Mouse (Mus musculus): ENCODE data around the gene Ccdc105. TPM values are rescaled to one million over a fixed set of nuclear protein-coding genes. Genes with fewer than 3 reads are reported as not detected.

The Ccdc105 gene
- polyA plus RNA-seq, 1 experiment, result not detected

GRCm38 (mm10) chr10:78722654-78723053 is 30.2 kb downstream of the Ccdc105 start:
- Histone ChIP-seq H3K9me3 (ENCODE audit: control insufficient read depth, low read length) (no peaks in the 10 kb centered on the region), H3K27me3 (ENCODE audit: control insufficient read depth) (no peaks in the 10 kb centered on the region), H3K4me1 (ENCODE audit: control insufficient read depth) (no peaks in the 10 kb centered on the region), H3K4me3 (replicated peaks) (no peak overlapping the region), H3K36me3 (ENCODE audit: control insufficient read depth) (no peaks in the 10 kb centered on the region)
- TF ChIP-seq TAL1 (IDR thresholded peaks at IDR 0.05; ENCODE audit: low read length), result no peak
- no peak for TF ChIP-seq GATA1 (IDR thresholded peaks at IDR 0.05; ENCODE audit: low read length)

- TF ChIP-seq GATA1 (IDR thresholded peaks at IDR 0.05; ENCODE audit: low read length), result no peak
- no peak for TF ChIP-seq TAL1 (IDR thresholded peaks at IDR 0.05; ENCODE audit: low read length)
- Histone ChIP-seq H3K27me3 (ENCODE audit: control insufficient read depth) (no peaks in the 10 kb centered on the region), H3K4me1 (ENCODE audit: control insufficient read depth) (no peaks in the 10 kb centered on the region), H3K36me3 (ENCODE audit: control insufficient read depth) (no peaks in the 10 kb centered on the region), H3K4me3 (replicated peaks) (no peak overlapping the region), H3K9me3 (ENCODE audit: control insufficient read depth, low read length) (no peaks in the 10 kb centered on the region)
Measured at GRCm38 (mm10) chr10:78722036-78722435, 30.8 kb downstream of the Ccdc105 start.

- H3K4me3 ChIP-seq (replicated peaks), result no peak within 1 kb of the TSS
- no peaks in the 10 kb centered on the region for H3K4me1 ChIP-seq (ENCODE audit: control insufficient read depth)
- TF ChIP-seq TAL1 (IDR thresholded peaks at IDR 0.05; ENCODE audit: low read length) (no peak), GATA1 (IDR thresholded peaks at IDR 0.05; ENCODE audit: low read length) (no peak)
- H3K9me3 ChIP-seq (ENCODE audit: control insufficient read depth, low read length), result peaks cover 5% of the 10 kb centered on the region; the same call in 1 of the 2 replicates
- no peaks in the 10 kb centered on the region for H3K27me3 ChIP-seq (ENCODE audit: control insufficient read depth)
- H3K36me3 ChIP-seq (ENCODE audit: control insufficient read depth), result no peaks in the 10 kb centered on the region
Measured at GRCm38 (mm10) chr10:78718056-78718455, 34.8 kb downstream of the Ccdc105 start, which contains the start of gene Casp14. Casp14 (minus strand) TSS chr10:78718294.

- Histone ChIP-seq H3K4me3 (replicated peaks) (no peak overlapping the region), H3K4me1 (ENCODE audit: control insufficient read depth) (no peaks in the 10 kb centered on the region), H3K27me3 (ENCODE audit: control insufficient read depth) (no peaks in the 10 kb centered on the region), H3K9me3 (ENCODE audit: control insufficient read depth, low read length) (peaks cover 6% of the 10 kb centered on the region; the same call in 1 of the 2 replicates), H3K36me3 (ENCODE audit: control insufficient read depth) (no peaks in the 10 kb centered on the region)
- TF ChIP-seq GATA1 (IDR thresholded peaks at IDR 0.05; ENCODE audit: low read length) (no peak), TAL1 (IDR thresholded peaks at IDR 0.05; ENCODE audit: low read length) (no peak)
Measured at GRCm38 (mm10) chr10:78716231-78716630, 36.6 kb downstream of the Ccdc105 start.

- H3K9me3 ChIP-seq (ENCODE audit: control insufficient read depth, low read length), result peaks cover 6% of the 10 kb centered on the region; the same call in 1 of the 2 replicates
- no peak overlapping the region for H3K4me3 ChIP-seq (replicated peaks)
- no peak for TF ChIP-seq TAL1 (IDR thresholded peaks at IDR 0.05; ENCODE audit: low read length)
- no peak for TF ChIP-seq GATA1 (IDR thresholded peaks at IDR 0.05; ENCODE audit: low read length)
- H3K36me3 ChIP-seq (ENCODE audit: control insufficient read depth), result no peaks in the 10 kb centered on the region
- H3K4me1 ChIP-seq (ENCODE audit: control insufficient read depth), result no peaks in the 10 kb centered on the region
- H3K27me3 ChIP-seq (ENCODE audit: control insufficient read depth), result no peaks in the 10 kb centered on the region
Measured at GRCm38 (mm10) chr10:78715156-78715555, 37.7 kb downstream of the Ccdc105 start.

- Histone ChIP-seq H3K4me1 (ENCODE audit: control insufficient read depth) (no peaks in the 10 kb centered on the region), H3K4me3 (replicated peaks) (no peak overlapping the region), H3K9me3 (ENCODE audit: control insufficient read depth, low read length) (peaks cover 6% of the 10 kb centered on the region; the same call in 1 of the 2 replicates), H3K27me3 (ENCODE audit: control insufficient read depth) (no peaks in the 10 kb centered on the region), H3K36me3 (ENCODE audit: control insufficient read depth) (no peaks in the 10 kb centered on the region)
- TF ChIP-seq TAL1 (IDR thresholded peaks at IDR 0.05; ENCODE audit: low read length), result no peak
- TF ChIP-seq GATA1 (IDR thresholded peaks at IDR 0.05; ENCODE audit: low read length), result no peak
Measured at GRCm38 (mm10) chr10:78714129-78714528, 38.7 kb downstream of the Ccdc105 start.

GRCm38 (mm10) chr10:78710706-78711105 is 42.2 kb downstream of the Ccdc105 start:
- H3K4me3 ChIP-seq (replicated peaks), result no peak overlapping the region
- TF ChIP-seq GATA1 (IDR thresholded peaks at IDR 0.05; ENCODE audit: low read length), result no peak
- H3K36me3 ChIP-seq (ENCODE audit: control insufficient read depth), result no peaks in the 10 kb centered on the region
- no peaks in the 10 kb centered on the region for H3K4me1 ChIP-seq (ENCODE audit: control insufficient read depth)
- H3K27me3 ChIP-seq (ENCODE audit: control insufficient read depth), result no peaks in the 10 kb centered on the region
- H3K9me3 ChIP-seq (ENCODE audit: control insufficient read depth, low read length), result peaks cover 7% of the 10 kb centered on the region; the same call in 1 of the 2 replicates

GRCm38 (mm10) chr10:78700881-78701280 is 52.0 kb downstream of the Ccdc105 start:
- H3K4me3 ChIP-seq (replicated peaks), result no peak overlapping the region
- H3K4me1 ChIP-seq (ENCODE audit: control insufficient read depth), result no peaks in the 10 kb centered on the region
- no peaks in the 10 kb centered on the region for H3K36me3 ChIP-seq (ENCODE audit: control insufficient read depth)
- peaks cover 7% of the 10 kb centered on the region; the same call in 1 of the 2 replicates for H3K9me3 ChIP-seq (ENCODE audit: control insufficient read depth, low read length)
- no peaks in the 10 kb centered on the region for H3K27me3 ChIP-seq (ENCODE audit: control insufficient read depth)
- TF ChIP-seq GATA1 (IDR thresholded peaks at IDR 0.05; ENCODE audit: low read length) (no peak), TAL1 (IDR thresholded peaks at IDR 0.05; ENCODE audit: low read length) (no peak)

Other genes with a start within 250 kb of the Ccdc105 start
- not detected in 2 replicates for gene Olfr1358, start 235.6 kb downstream of the Ccdc105 start, polyA plus RNA-seq (2012)
- gene Ilvbl, start 178.7 kb downstream of the Ccdc105 start, polyA plus RNA-seq (2012), result 0.36 and 0.95 TPM in 2 replicates
- 0.01 TPM in 2 replicates for gene Syde1, start 161.1 kb downstream of the Ccdc105 start, polyA plus RNA-seq (2012)
- gene Olfr1357, start 135.0 kb downstream of the Ccdc105 start, polyA plus RNA-seq (2012), result 0.02 TPM in 1 of 2 replicates, not detected in the other
- gene Casp14, start 34.8 kb downstream of the Ccdc105 start, polyA plus RNA-seq (2012), result 0.02 TPM in 1 of 2 replicates, not detected in the other
- not detected in 2 replicates for gene Slc1a6, start 27.4 kb upstream of the Ccdc105 start, polyA plus RNA-seq (2012)
- 0.04 TPM in 1 of 2 replicates, not detected in the other for gene Olfr1356, start 99.1 kb upstream of the Ccdc105 start, polyA plus RNA-seq (2012)
- not detected in 2 replicates for gene Olfr1355, start 122.5 kb upstream of the Ccdc105 start, polyA plus RNA-seq (2012)
- not detected in 2 replicates for gene Olfr1354, start 160.1 kb upstream of the Ccdc105 start, polyA plus RNA-seq (2012)
- not detected in 2 replicates for gene Olfr8, start 197.6 kb upstream of the Ccdc105 start, polyA plus RNA-seq (2012)
- gene Olfr1353, start 210.2 kb upstream of the Ccdc105 start, polyA plus RNA-seq (2012), result not detected in 2 replicates
- not detected in 2 replicates for gene Olfr1352, start 228.0 kb upstream of the Ccdc105 start, polyA plus RNA-seq (2012)

Measured in erythroblast, embryonic 14.5 days (primary cell).